Mouse (Mus musculus): ENCODE results near the gene Kazn.

The Kazn gene

GRCm38 (mm10) chr4:142193151-142193578 lies 46.0 kb downstream of the Kazn start:
- DNase-seq (ENCODE audit: low spot score in 2 of 2): no peak

- DNase-seq (ENCODE audit: low spot score in 2 of 2): no peak
Measured at GRCm38 (mm10) chr4:142189960-142190359, 49.2 kb downstream of the Kazn start.

GRCm38 (mm10) chr4:142188501-142188900 lies 50.7 kb downstream of the Kazn start:
- no peak for DNase-seq (ENCODE audit: low spot score in 2 of 2)

GRCm38 (mm10) chr4:142186155-142186554 lies 53.0 kb downstream of the Kazn start:
- DNase-seq (ENCODE audit: low spot score in 2 of 2): no peak

GRCm38 (mm10) chr4:142185533-142185900 lies 53.7 kb downstream of the Kazn start:
- no peak for DNase-seq (ENCODE audit: low spot score in 2 of 2)

GRCm38 (mm10) chr4:142184852-142185532 lies 54.2 kb downstream of the Kazn start:
- no peak for DNase-seq (ENCODE audit: low spot score in 2 of 2)

GRCm38 (mm10) chr4:142183591-142183990 lies 55.6 kb downstream of the Kazn start:
- DNase-seq (ENCODE audit: low spot score in 2 of 2): no peak

GRCm38 (mm10) chr4:142183015-142183414 lies 56.2 kb downstream of the Kazn start:
- no peak for DNase-seq (ENCODE audit: low spot score in 2 of 2)

- no peak for DNase-seq (ENCODE audit: low spot score in 2 of 2)
Measured at GRCm38 (mm10) chr4:142181646-142182045, 57.6 kb downstream of the Kazn start.

GRCm38 (mm10) chr4:142180874-142181273 lies 58.3 kb downstream of the Kazn start:
- DNase-seq (ENCODE audit: low spot score in 2 of 2): no peak

GRCm38 (mm10) chr4:142180289-142180688 lies 58.9 kb downstream of the Kazn start:
- DNase-seq (ENCODE audit: low spot score in 2 of 2): peak; percentile 78 to 83

- DNase-seq (ENCODE audit: low spot score in 2 of 2): peak; percentile 78 to 86
Measured at GRCm38 (mm10) chr4:142179531-142179930, 59.7 kb downstream of the Kazn start.

GRCm38 (mm10) chr4:142176732-142177131 lies 62.5 kb downstream of the Kazn start:
- DNase-seq (ENCODE audit: low spot score in 2 of 2): no peak

GRCm38 (mm10) chr4:142173981-142174485 lies 65.2 kb downstream of the Kazn start:
- DNase-seq (ENCODE audit: low spot score in 2 of 2): no peak

- no peak for DNase-seq (ENCODE audit: low spot score in 2 of 2)
Measured at GRCm38 (mm10) chr4:142172942-142173341, 66.3 kb downstream of the Kazn start.

GRCm38 (mm10) chr4:142171788-142172497 lies 67.3 kb downstream of the Kazn start:
- no peak for DNase-seq (ENCODE audit: low spot score in 2 of 2)

GRCm38 (mm10) chr4:142170882-142171768 lies 68.1 kb downstream of the Kazn start:
- DNase-seq (ENCODE audit: low spot score in 2 of 2): peak in 1 of 2 experiments; percentile 53

- no peak for DNase-seq (ENCODE audit: low spot score in 2 of 2)
Measured at GRCm38 (mm10) chr4:142169636-142170035, 69.6 kb downstream of the Kazn start.

GRCm38 (mm10) chr4:142168352-142168751 lies 70.8 kb downstream of the Kazn start:
- no peak for DNase-seq (ENCODE audit: low spot score in 2 of 2)

GRCm38 (mm10) chr4:142165835-142166701 lies 73.1 kb downstream of the Kazn start:
- no peak for DNase-seq (ENCODE audit: low spot score in 2 of 2)

- no peak for DNase-seq (ENCODE audit: low spot score in 2 of 2)
Measured at GRCm38 (mm10) chr4:142165363-142165762, 73.8 kb downstream of the Kazn start.

All from urinary bladder, postnatal 4 days (tissue).